Mouse (Mus musculus): ENCODE results near the gene Prkg1.

GRCm38 (mm10) chr19:31210449-31210848 is 554.4 kb downstream of the Prkg1 start:
- no peak for TF ChIP-seq CTCF (IDR thresholded peaks at IDR 0.05; ENCODE audit: control insufficient read depth, insufficient read depth, insufficient replicate concordance, low read depth, low read length)
- no peak for TF ChIP-seq POLR2A (IDR thresholded peaks at IDR 0.05; ENCODE audit: control insufficient read depth, low read depth, low read length)
